Mouse (Mus musculus) limb, embryonic 15.5 days (tissue): Measurements from ENCODE around the gene Cdc5l. TPM values are rescaled to one million over a fixed set of nuclear protein-coding genes. Genes with fewer than 3 reads are reported as not detected.
"Not testable (repeated sequence)": the region's sequence is repeated elsewhere in the genome, so short reads cannot be mapped to it uniquely, and the experiment has no call there.

Experiments used
- ATAC-seq: fragments of 200-750 bp; cut with Nextera tagmentation; 2 replicates; pipeline ENCODE4 v1.8.0; 2017; ENCODE audit warnings: low read depth, moderate TSS enrichment; ENCODE audit not compliant: insufficient number of reproducible peaks, low FRiP score, low TSS enrichment
- H3K27ac ChIP-seq: fragments of 300-500 bp; sonication (generic); 2 replicates; pipeline ENCODE4 v1.5.1; 2015; ENCODE audit warnings: moderate library complexity, mild to moderate bottlenecking, inconsistent platforms
- H3K27me3 ChIP-seq: fragments of 300-500 bp; sonication (generic); 2 replicates; pipeline ENCODE4 v1.6.1; 2015; ENCODE audit warnings: inconsistent platforms
- H3K36me3 ChIP-seq: fragments of 300-500 bp; sonication (generic); 2 replicates; pipeline ENCODE4 v1.6.1; 2015; ENCODE audit warnings: inconsistent platforms
- H3K4me1 ChIP-seq: fragments of 300-500 bp; sonication (generic); 2 replicates; pipeline ENCODE4 v1.6.1; 2015; ENCODE audit warnings: inconsistent platforms
- H3K4me2 ChIP-seq: fragments of 300-500 bp; sonication (generic); 2 replicates; pipeline ENCODE4 v1.6.1; 2015; ENCODE audit warnings: mild to moderate bottlenecking, inconsistent platforms
- H3K4me3 ChIP-seq: fragments of 300-500 bp; sonication (generic); 2 replicates; pipeline ENCODE4 v1.5.1; 2015; ENCODE audit warnings: mild to moderate bottlenecking, inconsistent platforms
- H3K9ac ChIP-seq: fragments of 300-500 bp; sonication (generic); 2 replicates; pipeline ENCODE4 v1.6.1; 2015; ENCODE audit warnings: inconsistent platforms
- H3K9me3 ChIP-seq: fragments of 300-500 bp; sonication (generic); 2 replicates; pipeline ENCODE4 v1.6.1; 2016; ENCODE audit warnings: inconsistent platforms
- WGBS: fragments of 180-500 bp; shearing (Covaris S2); methylation state at CpG from one replicate; pipeline ENCODE4 v1.1.7; 2015; 5-methylcytosine and 5-hydroxymethylcytosine counted together
- polyA plus RNA-seq: library from polyadenylated mRNA; unstranded; fragments of >200 nt; fragmentation: Nextera tagmentation; extraction: Ambion mirVana; gene quantifications from 2 replicates; pipeline ENCODE4 v1.2.1, GENCODE M21; 2015

Gene Cdc5l
- polyA plus RNA-seq, 1 experiment from 2014 or later: 61.7 TPM

DNA sequence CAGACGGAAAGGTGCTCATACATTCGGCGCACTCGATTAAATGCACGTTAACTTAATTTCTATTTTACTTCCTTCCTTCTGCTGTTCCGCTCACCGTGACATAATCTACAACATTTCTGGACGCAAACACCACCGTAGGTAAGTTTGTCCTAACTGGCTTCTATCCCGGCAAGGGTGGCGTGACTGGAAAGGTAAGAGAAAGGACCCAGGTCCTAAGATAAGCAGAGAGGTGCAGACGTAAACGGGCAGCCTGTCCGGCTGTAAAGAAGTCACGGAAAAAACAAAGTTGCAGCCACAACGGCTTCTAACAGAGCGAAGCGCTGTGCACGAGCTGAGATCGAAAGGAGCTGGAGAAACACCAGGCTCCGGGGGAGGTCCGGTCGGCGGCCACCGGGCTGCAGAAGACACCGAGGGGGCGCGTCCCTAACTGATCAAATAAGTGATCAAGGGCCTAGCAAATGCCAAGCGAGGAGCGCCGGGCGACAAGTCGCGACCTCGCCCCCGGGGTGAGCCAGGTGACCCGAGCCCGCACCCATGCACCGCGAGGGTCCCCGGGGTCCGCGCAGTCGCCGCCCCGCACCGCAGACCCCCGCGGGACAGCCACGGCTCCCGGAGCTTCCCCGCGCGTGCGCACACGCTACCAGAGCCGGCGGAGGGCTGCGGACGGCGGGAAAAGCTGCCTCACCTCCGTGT is 685 bp downstream of the Cdc5l start:
- WGBS: 1% methylated on average over 62 of the region's 62 CpGs

GRCm38 (mm10) chr17:45432007-45432406 is 1.5 kb downstream of the Cdc5l start:
- Histone ChIP-seq H3K27me3 (no peaks in the 10 kb centered on the region), H3K36me3 (peaks cover 14% of the 10 kb centered on the region; the same call in 1 of the 2 replicates), H3K9me3 (no peaks in the 10 kb centered on the region), H3K4me3 (peak overlapping the region; percentile 78), H3K9ac (peak overlapping the region; percentile 80; the same call in 1 of the 2 replicates), H3K4me1 (peaks cover 17% of the 10 kb centered on the region), H3K4me2 (peak overlapping the region; percentile 74), H3K27ac (no peak overlapping the region)
- ATAC-seq: no peak
- WGBS: 68% methylated on average over 3 of the region's 3 CpGs

More for the DNA sequence above, 685 bp downstream of the Cdc5l start:
- peak; percentile 73 for ATAC-seq
- peak overlapping the region; percentile 74 for H3K4me2 ChIP-seq
- no peaks in the 10 kb centered on the region for H3K9me3 ChIP-seq
- H3K36me3 ChIP-seq: peaks cover 6% of the 10 kb centered on the region; the same call in 1 of the 2 replicates
- H3K27me3 ChIP-seq: no peaks in the 10 kb centered on the region
- peaks cover 17% of the 10 kb centered on the region for H3K4me1 ChIP-seq
- peak overlapping the region; percentile 98 for H3K27ac ChIP-seq
- peak overlapping the region; percentile 80 for H3K9ac ChIP-seq
- H3K4me3 ChIP-seq: peak overlapping the region; percentile 78

GRCm38 (mm10) chr17:45417387-45417786 is 16.1 kb downstream of the Cdc5l start:
- no peak overlapping the region for H3K4me2 ChIP-seq
- H3K9ac ChIP-seq: no peak overlapping the region
- H3K4me1 ChIP-seq: no peaks in the 10 kb centered on the region
- no peaks in the 10 kb centered on the region for H3K27me3 ChIP-seq
- WGBS: 74% methylated on average over 2 of the region's 2 CpGs
- H3K36me3 ChIP-seq: peaks cover 68% of the 10 kb centered on the region
- ATAC-seq: no peak
- no peaks in the 10 kb centered on the region for H3K9me3 ChIP-seq
- H3K4me3 ChIP-seq: no peak overlapping the region
- H3K27ac ChIP-seq: no peak overlapping the region

DNA sequence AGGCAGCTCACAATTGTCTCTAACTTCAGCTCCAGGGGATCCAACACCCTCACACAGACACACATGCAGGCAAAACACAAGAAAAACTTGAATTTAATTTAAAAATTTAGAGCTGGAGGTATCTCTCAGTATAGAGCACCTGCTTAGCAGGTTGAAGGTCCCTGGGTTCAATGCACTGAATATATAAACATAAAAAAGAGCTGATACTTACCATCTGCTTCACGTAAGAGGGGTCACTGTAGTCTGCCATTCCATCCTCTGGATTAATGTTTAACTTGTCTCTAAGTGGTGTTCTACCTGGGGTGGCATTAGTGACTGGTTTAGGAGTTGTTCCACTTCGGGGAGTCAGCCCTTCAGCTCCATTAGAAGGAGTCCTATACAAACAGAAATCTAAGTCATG is 21.9 kb downstream of the Cdc5l start:
- H3K4me3 ChIP-seq, H3K4me1 ChIP-seq, H3K27me3 ChIP-seq, H3K4me2 ChIP-seq, H3K27ac ChIP-seq, H3K9me3 ChIP-seq, H3K9ac ChIP-seq, ATAC-seq: not testable (repeated sequence)
- WGBS: 92% methylated on average over 2 of the region's 2 CpGs
- peaks cover 82% of the 10 kb centered on the region for H3K36me3 ChIP-seq

DNA sequence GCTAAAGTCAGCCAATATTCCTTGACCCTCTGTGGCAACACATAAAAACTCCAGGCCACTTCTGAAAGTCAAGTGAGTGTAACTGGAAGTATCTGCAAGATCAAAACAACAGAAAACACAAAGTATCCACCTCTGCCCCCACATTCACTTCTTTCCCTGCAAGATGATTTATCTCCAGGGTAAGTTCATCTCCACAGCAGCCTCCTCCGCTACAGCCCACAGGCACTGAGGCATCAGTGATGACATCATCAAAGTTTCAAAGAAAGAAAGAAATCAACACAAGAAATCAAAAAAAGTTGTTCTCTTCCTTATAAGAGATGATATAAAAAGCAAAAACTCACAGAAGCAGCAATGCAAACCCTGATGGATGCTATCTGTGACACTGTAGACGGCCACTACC is 24.8 kb downstream of the Cdc5l start:
- Histone ChIP-seq H3K4me1 (no peaks in the 10 kb centered on the region), H3K9me3 (no peaks in the 10 kb centered on the region), H3K4me2 (no peak overlapping the region), H3K27ac (no peak overlapping the region), H3K27me3 (no peaks in the 10 kb centered on the region), H3K36me3 (peaks cover 82% of the 10 kb centered on the region), H3K4me3 (no peak overlapping the region), H3K9ac (no peak overlapping the region)
- ATAC-seq: no peak
- 94% methylated on average over 2 of the region's 2 CpGs for WGBS

DNA sequence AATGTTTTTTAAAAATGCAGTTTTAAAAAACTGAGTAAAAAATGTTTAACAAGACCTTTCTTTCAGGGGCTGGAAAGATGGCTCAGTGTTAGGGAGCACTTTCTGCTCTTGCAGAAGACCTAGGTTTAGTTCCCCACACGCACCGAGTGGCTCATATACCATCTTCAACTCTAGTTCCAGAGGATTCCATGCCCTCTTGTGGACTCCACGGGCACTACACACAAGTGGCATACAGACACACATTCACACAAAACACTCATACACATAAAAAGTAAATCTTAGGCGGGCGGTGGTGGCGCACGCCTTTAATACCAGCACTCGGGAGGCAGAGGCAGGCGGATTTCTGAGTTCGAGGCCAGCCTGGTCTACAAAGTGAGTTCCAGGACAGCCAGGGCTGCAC is 27.3 kb downstream of the Cdc5l start:
- WGBS: 96% methylated on average over 10 of the region's 10 CpGs
- ATAC-seq: no peak
- H3K36me3 ChIP-seq: peaks cover 60% of the 10 kb centered on the region

DNA sequence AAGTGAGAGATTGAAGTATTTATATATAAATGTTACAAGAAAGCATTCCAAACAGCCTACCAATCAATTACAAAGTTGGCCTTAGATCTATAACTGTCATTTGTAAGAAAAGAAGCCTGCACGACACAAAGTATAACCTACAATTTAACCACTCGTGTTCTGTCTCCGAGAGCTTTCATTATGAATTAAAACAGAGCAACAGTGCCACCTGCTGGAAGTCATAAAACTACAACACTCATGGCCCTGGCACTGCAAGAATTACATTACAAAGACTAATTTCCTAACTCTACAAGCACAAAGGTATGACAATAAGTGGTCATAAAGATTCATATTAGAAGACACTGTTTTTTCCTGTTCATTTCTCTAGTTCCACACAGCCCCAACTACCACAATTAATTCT is 30.3 kb downstream of the Cdc5l start:
- Histone ChIP-seq H3K27me3 (no peaks in the 10 kb centered on the region), H3K4me1 (peaks cover 10% of the 10 kb centered on the region; the same call in 1 of the 2 replicates), H3K9me3 (no peaks in the 10 kb centered on the region), H3K36me3 (peaks cover 40% of the 10 kb centered on the region), H3K4me2 (no peak overlapping the region), H3K4me3 (no peak overlapping the region), H3K9ac (no peak overlapping the region), H3K27ac (no peak overlapping the region)
- no peak for ATAC-seq
- 2% methylated on average over 3 of the region's 3 CpGs for WGBS

More for the DNA sequence above, 27.3 kb downstream of the Cdc5l start:
- Histone ChIP-seq H3K27ac (no peak overlapping the region), H3K4me2 (no peak overlapping the region), H3K4me3 (no peak overlapping the region), H3K27me3 (no peaks in the 10 kb centered on the region), H3K9ac (no peak overlapping the region), H3K9me3 (no peaks in the 10 kb centered on the region), H3K4me1 (no peaks in the 10 kb centered on the region)

- no peaks in the 10 kb centered on the region for H3K9me3 ChIP-seq
- H3K27me3 ChIP-seq: no peaks in the 10 kb centered on the region
- H3K9ac ChIP-seq: no peak overlapping the region
- H3K4me3 ChIP-seq: no peak overlapping the region
- H3K27ac ChIP-seq: no peak overlapping the region
- H3K4me2 ChIP-seq: no peak overlapping the region
- peaks cover 41% of the 10 kb centered on the region for H3K36me3 ChIP-seq
- no peak for ATAC-seq
- 53% methylated on average over 3 of the region's 3 CpGs for WGBS
- H3K4me1 ChIP-seq: peaks cover 10% of the 10 kb centered on the region; the same call in 1 of the 2 replicates
Measured at GRCm38 (mm10) chr17:45402601-45403000, 30.9 kb downstream of the Cdc5l start.

GRCm38 (mm10) chr17:45402126-45402525 is 31.4 kb downstream of the Cdc5l start:
- 90% methylated on average over 1 of the region's 1 CpGs for WGBS
- Histone ChIP-seq H3K4me1 (peaks cover 10% of the 10 kb centered on the region; the same call in 1 of the 2 replicates), H3K4me2 (no peak overlapping the region), H3K36me3 (peaks cover 37% of the 10 kb centered on the region), H3K4me3 (no peak overlapping the region), H3K27me3 (no peaks in the 10 kb centered on the region), H3K27ac (no peak overlapping the region), H3K9me3 (no peaks in the 10 kb centered on the region), H3K9ac (no peak overlapping the region)
- ATAC-seq: no peak

DNA sequence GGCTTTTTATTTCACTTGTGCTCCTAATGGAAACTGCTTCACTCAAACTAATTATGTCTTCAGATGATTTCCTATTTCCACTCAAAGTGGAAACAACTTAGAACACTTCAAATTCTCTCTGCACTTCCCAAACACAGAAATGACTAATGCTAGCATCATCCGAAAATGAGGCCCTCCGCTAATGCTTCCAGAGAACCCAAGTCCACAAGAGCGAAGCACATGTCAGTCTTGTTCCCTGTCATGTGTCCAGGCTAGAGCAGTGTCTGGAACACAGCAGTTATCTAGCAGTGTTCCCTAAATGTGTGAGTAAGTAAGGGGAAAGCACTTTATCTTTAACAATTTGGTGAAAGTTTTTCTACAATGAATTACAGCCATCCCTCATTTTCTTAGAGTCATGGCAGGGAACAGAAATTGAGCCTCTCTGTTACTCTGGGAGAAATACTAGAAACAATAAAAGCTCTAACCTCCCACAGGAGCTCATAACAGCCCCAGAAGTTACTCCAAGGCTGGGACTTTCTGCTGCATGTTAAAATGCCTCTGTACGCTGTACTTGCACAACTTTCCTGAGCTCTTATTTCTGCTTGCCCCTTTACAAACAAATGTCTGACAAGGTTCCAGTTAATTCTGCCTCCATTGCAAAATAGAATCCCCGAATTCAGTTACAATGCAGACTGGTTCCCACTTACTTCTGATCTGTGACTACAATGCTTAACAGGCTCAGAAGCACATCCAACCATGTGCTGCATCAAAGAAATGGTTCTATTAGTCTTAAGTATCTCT is 32.2 kb downstream of the Cdc5l start:
- Histone ChIP-seq H3K4me2 (no peak overlapping the region), H3K27ac (no peak overlapping the region), H3K27me3 (no peaks in the 10 kb centered on the region), H3K36me3 (peaks cover 30% of the 10 kb centered on the region), H3K9ac (no peak overlapping the region), H3K4me3 (no peak overlapping the region), H3K4me1 (peaks cover 10% of the 10 kb centered on the region; the same call in 1 of the 2 replicates), H3K9me3 (no peaks in the 10 kb centered on the region)
- no peak for ATAC-seq
- 78% methylated on average over 5 of the region's 5 CpGs for WGBS

DNA sequence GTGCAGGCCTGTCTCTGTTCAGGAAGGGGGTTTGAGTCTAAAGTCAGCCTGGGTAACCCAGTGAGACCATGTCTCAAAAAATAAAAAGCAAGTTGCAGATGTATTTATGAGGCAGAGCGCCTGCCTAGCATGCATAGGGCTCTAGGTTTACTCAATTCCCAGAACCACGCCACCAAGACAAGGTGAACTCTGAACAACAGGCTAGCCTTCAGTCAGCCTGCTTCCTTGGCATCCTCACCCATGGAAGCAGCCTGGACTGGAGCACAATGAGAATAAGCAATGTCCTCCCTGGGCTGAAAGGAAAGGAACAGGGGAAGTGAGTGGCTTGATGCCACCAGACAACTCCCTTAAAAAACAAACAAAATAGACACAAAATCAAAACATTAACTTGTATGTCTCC is 35.5 kb downstream of the Cdc5l start:
- H3K36me3 ChIP-seq: peaks cover 26% of the 10 kb centered on the region
- WGBS: 95% methylated on average over 2 of the region's 2 CpGs
- H3K4me2 ChIP-seq: no peak overlapping the region

GRCm38 (mm10) chr17:45397541-45397940 is 36.0 kb downstream of the Cdc5l start:
- Histone ChIP-seq H3K27ac (no peak overlapping the region), H3K27me3 (no peaks in the 10 kb centered on the region), H3K9ac (no peak overlapping the region), H3K9me3 (no peaks in the 10 kb centered on the region), H3K4me2 (no peak overlapping the region), H3K4me1 (peaks cover 10% of the 10 kb centered on the region; the same call in 1 of the 2 replicates), H3K36me3 (peaks cover 31% of the 10 kb centered on the region), H3K4me3 (no peak overlapping the region)
- 81% methylated on average over 3 of the region's 3 CpGs for WGBS
- ATAC-seq: no peak

More for the DNA sequence above, 35.5 kb downstream of the Cdc5l start:
- ATAC-seq: no peak
- Histone ChIP-seq H3K9ac (no peak overlapping the region), H3K27me3 (no peaks in the 10 kb centered on the region), H3K27ac (no peak overlapping the region), H3K9me3 (no peaks in the 10 kb centered on the region), H3K4me3 (no peak overlapping the region), H3K4me1 (peaks cover 10% of the 10 kb centered on the region; the same call in 1 of the 2 replicates)
